Comparison of ENCODE assay signal across 13 mouse cellular contexts in the genomic region with DNA sequence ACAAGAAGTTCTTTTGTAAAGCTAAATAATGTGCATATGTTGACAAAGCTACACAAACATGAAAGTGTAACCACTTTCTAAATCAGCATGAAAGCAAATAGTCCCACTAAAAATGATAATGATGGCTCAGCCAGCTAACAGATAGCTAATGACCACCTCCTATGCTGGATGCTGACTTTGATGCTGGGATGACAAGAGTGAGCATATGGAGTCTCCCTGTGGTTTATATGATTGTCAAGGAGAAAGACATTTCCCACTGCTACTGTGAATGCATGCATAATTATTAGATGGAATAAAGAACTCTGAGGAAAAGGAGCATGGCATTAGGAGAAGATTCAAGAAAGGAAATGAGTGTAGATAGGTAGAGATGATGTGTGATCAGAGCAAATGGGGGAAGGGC.
"Had no signal": no experiment of that assay in that cellular context is flagged by ENCODE, and none has a peak within 500 bp of the region (broad histone marks: within the 10 kb centered on the region; RNA-seq: fewer than 3 reads in every experiment).

No protein-coding gene starts in this region.

- H3K9me3 ChIP-seq: limb, embryonic 13.5 days; neural tube, embryonic 13.5 days; stomach, embryonic 15.5 days had no signal

- H3K4me2 ChIP-seq: limb, embryonic 13.5 days; neural tube, embryonic 13.5 days; stomach, embryonic 15.5 days had no signal

- H3K4me3 ChIP-seq: limb, embryonic 13.5 days; neural tube, embryonic 13.5 days; stomach, embryonic 15.5 days had no signal

- H3K9ac ChIP-seq: limb, embryonic 13.5 days; liver, embryonic 14.5 days; neural tube, embryonic 13.5 days; stomach, embryonic 15.5 days had no signal

- H3K27ac ChIP-seq: limb, embryonic 13.5 days; liver, embryonic 14.5 days; neural tube, embryonic 13.5 days; stomach, embryonic 15.5 days had no signal

- H3K27me3 ChIP-seq: limb, embryonic 13.5 days; neural tube, embryonic 13.5 days; stomach, embryonic 15.5 days had no signal

- H3K4me1 ChIP-seq: limb, embryonic 13.5 days; stomach, embryonic 15.5 days had no signal

- DNase-seq: kidney, adult 11 months; kidney, adult 9 months; kidney, postnatal 14 days; left cerebral cortex, postnatal 4 days; lung, adult 18-20 months; retina, postnatal 1 day; right cerebral cortex, postnatal 4 days; thymus, adult 2 months; thymus, postnatal 25 days had no signal

- H3K36me3 ChIP-seq: limb, embryonic 13.5 days; neural tube, embryonic 13.5 days; stomach, embryonic 15.5 days had no signal
